Mouse (Mus musculus): ENCODE measurements around the gene Tnfsf14. TPM values are rescaled to one million over a fixed set of nuclear protein-coding genes. Genes with fewer than 3 reads are reported as not detected.

Tnfsf14 gene
- polyA plus RNA-seq, 1 experiment from 2014 or later: 0.08 TPM

DNA sequence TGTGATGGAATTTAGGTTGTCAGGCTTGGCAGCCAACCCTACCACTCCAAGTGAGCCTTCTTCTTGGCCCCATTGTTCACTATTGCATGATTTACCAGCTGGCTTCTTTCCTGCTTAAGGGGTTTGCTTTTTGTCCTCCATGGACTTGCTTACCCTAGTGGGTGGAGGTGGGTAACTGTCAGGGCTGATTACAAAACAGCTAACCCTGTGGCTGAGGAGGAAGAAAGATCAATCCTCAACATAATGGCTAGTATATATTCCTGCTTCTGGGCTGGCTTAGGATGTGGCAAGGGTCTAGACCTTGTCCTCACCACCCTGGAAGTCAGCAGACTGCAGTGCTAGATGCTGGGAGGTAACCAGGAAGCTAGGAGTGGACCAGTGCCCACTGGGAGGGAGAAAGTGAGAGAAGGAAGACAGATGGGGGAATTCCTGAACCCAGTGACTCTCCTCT, 37.4 kb upstream of the Tnfsf14 start:
- no peak for TF ChIP-seq CTCF (IDR thresholded peaks at IDR 0.05; ENCODE audit: low read depth)
- Histone ChIP-seq H3K4me3 (replicated peaks; ENCODE audit: low read depth, low read length) (no peak overlapping the region), H3K27me3 (ENCODE audit: insufficient read depth, low read length) (no peaks in the 10 kb centered on the region), H3K36me3 (ENCODE audit: insufficient read depth, low read length) (peaks cover 9% of the 10 kb centered on the region; the same call in 1 of the 2 replicates), H3K4me1 (replicated peaks; ENCODE audit: insufficient read depth, low read length) (0 out of 2 replicates have a peak, but pooled peaks cover 3% of the 10 kb centered on the region), H3K9me3 (replicated peaks; ENCODE audit: low read length) (no peaks in the 10 kb centered on the region), H3K27ac (no peak overlapping the region), H3K9ac (ENCODE audit: low read depth, low read length) (no peak overlapping the region), H3K4me2 (ENCODE audit: low read length) (no peak overlapping the region)
- no peak for DNase-seq (ENCODE audit: low spot score)
- no peak for ATAC-seq (replicated peaks; ENCODE audit: low FRiP score, low read depth)

DNA sequence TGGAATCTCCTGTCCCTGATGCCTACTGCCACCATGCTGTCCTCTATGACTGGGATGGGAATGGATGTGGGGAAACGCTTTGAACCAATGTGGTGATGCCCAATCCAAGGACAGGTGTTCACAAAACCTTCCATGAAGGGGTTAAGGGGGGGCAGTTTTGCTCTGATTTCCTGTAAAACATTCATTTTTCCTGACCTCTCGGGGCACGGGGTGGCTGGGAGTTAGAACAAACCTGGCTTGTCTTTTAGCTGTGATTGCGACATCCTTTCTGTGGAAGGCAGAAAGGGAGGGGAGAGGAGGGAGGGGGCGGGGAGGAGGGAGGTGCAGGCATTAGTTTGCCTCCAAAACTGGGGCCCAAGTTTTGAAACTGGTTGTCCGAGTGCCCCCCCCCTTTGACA, 36.8 kb upstream of the Tnfsf14 start:
- Histone ChIP-seq H3K9me3 (replicated peaks; ENCODE audit: low read length) (no peaks in the 10 kb centered on the region), H3K9ac (ENCODE audit: low read depth, low read length) (no peak overlapping the region), H3K4me3 (replicated peaks; ENCODE audit: low read depth, low read length) (no peak overlapping the region), H3K4me1 (replicated peaks; ENCODE audit: insufficient read depth, low read length) (0 out of 2 replicates have a peak, but pooled peaks cover 3% of the 10 kb centered on the region), H3K27me3 (ENCODE audit: insufficient read depth, low read length) (no peaks in the 10 kb centered on the region), H3K4me2 (ENCODE audit: low read length) (no peak overlapping the region), H3K36me3 (ENCODE audit: insufficient read depth, low read length) (peaks cover 5% of the 10 kb centered on the region; the same call in 1 of the 2 replicates), H3K27ac (no peak overlapping the region)
- DNase-seq (ENCODE audit: low spot score): no peak
- no peak for ATAC-seq (replicated peaks; ENCODE audit: low FRiP score, low read depth)
- WGBS: 53% methylated on average over 6 of the region's 6 CpGs
- TF ChIP-seq CTCF (IDR thresholded peaks at IDR 0.05; ENCODE audit: low read depth): no peak

- ATAC-seq (replicated peaks; ENCODE audit: low FRiP score, low read depth) (no peak), DNase-seq (ENCODE audit: low spot score) (no peak)
- H3K4me1 ChIP-seq (replicated peaks; ENCODE audit: insufficient read depth, low read length): 0 out of 2 replicates have a peak, but pooled peaks cover 3% of the 10 kb centered on the region
- no peaks in the 10 kb centered on the region for H3K9me3 ChIP-seq (replicated peaks; ENCODE audit: low read length)
- no peak for TF ChIP-seq CTCF (IDR thresholded peaks at IDR 0.05; ENCODE audit: low read depth)
- H3K4me3 ChIP-seq (replicated peaks; ENCODE audit: low read depth, low read length): no peak overlapping the region
- no peak overlapping the region for H3K9ac ChIP-seq (ENCODE audit: low read depth, low read length)
- H3K4me2 ChIP-seq (ENCODE audit: low read length): no peak overlapping the region
- 73% methylated on average over 15 of the region's 15 CpGs for WGBS
- H3K27ac ChIP-seq: no peak overlapping the region
- H3K27me3 ChIP-seq (ENCODE audit: insufficient read depth, low read length): no peaks in the 10 kb centered on the region
- 0 out of 2 replicates have a peak, but pooled peaks cover 2% of the 10 kb centered on the region for H3K36me3 ChIP-seq (ENCODE audit: insufficient read depth, low read length)
These were observed 36.1 kb upstream of the Tnfsf14 start for GRCm38 (mm10) chr17:57229851-57230727.

DNA sequence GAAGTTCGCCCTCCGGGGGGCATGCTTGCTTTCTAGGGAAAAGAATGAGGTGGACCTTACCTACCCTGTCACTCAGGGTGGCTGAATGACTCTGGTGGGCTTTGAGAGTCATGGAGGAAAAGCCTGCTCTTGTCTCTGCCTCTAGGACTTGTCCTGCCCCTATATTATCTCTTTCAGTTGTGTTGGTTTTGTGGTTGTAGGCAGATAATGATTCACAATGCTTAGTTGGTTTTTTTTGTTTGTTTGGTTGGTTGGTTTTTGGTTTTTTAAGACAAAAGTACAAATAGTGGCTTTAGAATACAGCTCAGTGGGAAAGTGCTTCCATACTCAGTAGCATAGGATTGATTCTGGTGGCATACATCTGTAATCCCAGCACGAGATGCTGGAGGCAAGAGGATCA, 34.9 kb upstream of the Tnfsf14 start:
- H3K4me3 ChIP-seq (replicated peaks; ENCODE audit: low read depth, low read length): no peak overlapping the region
- WGBS: 81% methylated on average over 3 of the region's 3 CpGs
- TF ChIP-seq CTCF (IDR thresholded peaks at IDR 0.05; ENCODE audit: low read depth): no peak

DNA sequence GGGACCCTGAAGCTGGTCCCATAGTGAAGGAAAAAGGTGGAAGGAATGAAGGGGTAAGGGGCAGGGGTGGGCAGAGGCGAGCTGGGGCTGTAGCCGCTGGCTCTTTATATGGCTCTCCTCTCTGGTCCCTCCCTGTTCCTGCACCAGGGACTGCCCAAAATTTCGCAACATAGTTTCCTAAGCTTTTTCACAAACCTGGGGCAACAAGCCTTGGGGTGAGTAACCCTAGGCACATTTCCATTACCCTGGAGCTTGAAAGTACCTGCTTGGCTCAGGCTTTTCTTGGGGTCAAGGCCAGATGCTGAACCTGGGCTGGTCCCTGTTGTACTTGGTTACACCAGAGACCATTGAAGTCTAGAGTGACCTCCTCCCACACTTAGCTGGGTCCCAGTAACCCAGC, 34.0 kb upstream of the Tnfsf14 start, which contains the start of gene C3:
Gene C3 (minus strand): TSS at position 123 of the 400 bp plus-strand sequence.
- no peaks in the 10 kb centered on the region for H3K9me3 ChIP-seq (replicated peaks; ENCODE audit: low read length)
- H3K27me3 ChIP-seq (ENCODE audit: insufficient read depth, low read length): no peaks in the 10 kb centered on the region
- H3K36me3 ChIP-seq (ENCODE audit: insufficient read depth, low read length): no peaks in the 10 kb centered on the region
- no peak within 1 kb of the TSS for H3K9ac ChIP-seq (ENCODE audit: low read depth, low read length)
- ATAC-seq (replicated peaks; ENCODE audit: low FRiP score, low read depth): no peak
- H3K4me2 ChIP-seq (ENCODE audit: low read length): no peak within 1 kb of the TSS
- H3K27ac ChIP-seq: no peak within 1 kb of the TSS
- TF ChIP-seq CTCF (IDR thresholded peaks at IDR 0.05; ENCODE audit: low read depth): no peak
- DNase-seq (ENCODE audit: low spot score): no peak
- 0 out of 2 replicates have a peak, but pooled peaks cover 3% of the 10 kb centered on the region for H3K4me1 ChIP-seq (replicated peaks; ENCODE audit: insufficient read depth, low read length)
- no peak within 1 kb of the TSS for H3K4me3 ChIP-seq (replicated peaks; ENCODE audit: low read depth, low read length)
- WGBS: 85% methylated on average over 3 of the region's 3 CpGs

More for the DNA sequence above, 34.9 kb upstream of the Tnfsf14 start:
- no peak overlapping the region for H3K27ac ChIP-seq
- H3K9me3 ChIP-seq (replicated peaks; ENCODE audit: low read length): no peaks in the 10 kb centered on the region
- H3K27me3 ChIP-seq (ENCODE audit: insufficient read depth, low read length): no peaks in the 10 kb centered on the region
- H3K4me2 ChIP-seq (ENCODE audit: low read length): no peak overlapping the region
- H3K4me1 ChIP-seq (replicated peaks; ENCODE audit: insufficient read depth, low read length): 0 out of 2 replicates have a peak, but pooled peaks cover 3% of the 10 kb centered on the region
- no peak for DNase-seq (ENCODE audit: low spot score)
- no peak for ATAC-seq (replicated peaks; ENCODE audit: low FRiP score, low read depth)
- no peak overlapping the region for H3K9ac ChIP-seq (ENCODE audit: low read depth, low read length)
- H3K36me3 ChIP-seq (ENCODE audit: insufficient read depth, low read length): no peaks in the 10 kb centered on the region

DNA sequence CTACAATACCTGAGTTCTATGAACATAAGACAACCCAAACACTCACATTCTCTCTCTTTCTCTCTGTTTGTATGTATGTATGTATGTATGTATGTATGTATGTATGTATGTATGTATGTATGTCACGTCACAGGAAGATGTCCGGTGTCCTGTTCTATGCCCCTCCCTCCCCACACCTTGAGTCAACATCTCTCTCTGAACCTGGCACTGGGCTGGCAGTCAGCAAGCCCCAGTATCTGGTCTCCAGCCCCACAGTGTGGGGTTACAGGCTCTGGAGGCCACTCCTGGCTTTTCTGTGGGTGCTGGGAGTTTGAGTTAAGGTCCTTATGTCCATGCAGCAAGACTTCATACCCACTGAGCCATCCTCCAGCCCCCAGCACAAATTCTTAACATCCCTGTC, 33.5 kb upstream of the Tnfsf14 start:
- ATAC-seq (replicated peaks; ENCODE audit: low FRiP score, low read depth) (no peak), DNase-seq (ENCODE audit: low spot score) (no peak)
- Histone ChIP-seq H3K4me2 (ENCODE audit: low read length) (no peak overlapping the region), H3K27me3 (ENCODE audit: insufficient read depth, low read length) (no peaks in the 10 kb centered on the region), H3K4me1 (replicated peaks; ENCODE audit: insufficient read depth, low read length) (0 out of 2 replicates have a peak, but pooled peaks cover 3% of the 10 kb centered on the region), H3K27ac (no peak overlapping the region), H3K9ac (ENCODE audit: low read depth, low read length) (no peak overlapping the region), H3K9me3 (replicated peaks; ENCODE audit: low read length) (no peaks in the 10 kb centered on the region), H3K36me3 (ENCODE audit: insufficient read depth, low read length) (no peaks in the 10 kb centered on the region), H3K4me3 (replicated peaks; ENCODE audit: low read depth, low read length) (no peak overlapping the region)
- no peak for TF ChIP-seq CTCF (IDR thresholded peaks at IDR 0.05; ENCODE audit: low read depth)
- WGBS: 93% methylated on average over 2 of the region's 2 CpGs

Measured in kidney, postnatal 0 days (tissue).